Mouse (Mus musculus) adrenal gland, adult 2 months (tissue): ENCODE data around the gene Tbr1. TPM values are rescaled to one million over a fixed set of nuclear protein-coding genes. Genes with fewer than 3 reads are reported as not detected.
A peak's percentile ranks its signal among the peaks of the same experiment; 100 is the strongest.

Experiments used
- DNase-seq: peaks from one replicate; pipeline ENCODE4 v3.0.0; 2021
- microRNA-seq, 2 experiments: library from miRNA; unstranded; fragments of <30 nt; microRNA quantifications; one replicate each; pipeline ENCODE4 v1.2.0; 2021
- polyA plus RNA-seq: library from polyadenylated mRNA; depleted of rRNA; stranded (reverse); fragments of >200 nt; gene quantifications from 2 replicates; pipeline ENCODE4 v1.2.3, GENCODE M21; 2012; rRNA removed
- total RNA-seq, 2 experiments: library from RNA; stranded (reverse); gene quantifications; 2 replicates each; pipeline ENCODE4 v1.2.3; 2021

The Tbr1 gene
- total and polyA plus RNA-seq, 3 experiments = 0.02 TPM; not detected in 2

DNA sequence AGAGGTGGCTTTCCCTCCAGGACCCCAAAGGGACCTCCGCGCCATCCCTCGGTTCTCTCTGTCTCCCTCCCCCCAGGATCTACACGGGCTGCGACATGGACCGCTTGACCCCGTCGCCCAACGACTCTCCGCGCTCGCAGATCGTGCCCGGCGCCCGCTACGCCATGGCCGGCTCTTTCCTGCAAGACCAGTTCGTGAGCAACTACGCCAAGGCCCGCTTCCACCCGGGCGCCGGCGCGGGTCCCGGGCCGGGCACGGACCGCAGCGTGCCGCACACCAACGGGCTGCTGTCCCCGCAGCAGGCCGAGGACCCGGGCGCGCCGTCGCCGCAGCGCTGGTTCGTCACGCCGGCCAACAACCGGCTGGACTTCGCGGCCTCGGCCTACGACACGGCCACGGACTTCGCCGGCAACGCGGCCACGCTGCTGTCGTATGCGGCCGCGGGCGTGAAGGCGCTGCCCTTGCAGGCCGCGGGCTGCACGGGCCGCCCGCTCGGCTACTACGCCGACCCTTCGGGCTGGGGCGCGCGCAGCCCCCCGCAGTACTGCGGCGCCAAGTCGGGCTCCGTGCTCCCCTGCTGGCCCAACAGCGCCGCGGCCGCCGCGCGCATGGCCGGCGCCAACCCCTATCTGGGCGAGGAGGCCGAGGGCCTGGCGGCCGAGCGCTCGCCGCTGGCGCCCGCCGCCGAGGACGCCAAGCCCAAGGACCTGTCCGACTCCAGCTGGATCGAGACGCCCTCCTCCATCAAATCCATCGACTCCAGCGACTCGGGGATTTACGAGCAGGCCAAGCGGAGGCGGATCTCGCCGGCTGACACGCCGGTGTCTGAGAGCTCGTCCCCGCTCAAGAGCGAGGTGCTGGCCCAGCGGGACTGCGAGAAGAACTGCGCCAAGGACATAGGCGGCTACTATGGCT is 9.0 kb downstream of the Tbr1 start:
- DNase-seq = peak; percentile 78

DNA sequence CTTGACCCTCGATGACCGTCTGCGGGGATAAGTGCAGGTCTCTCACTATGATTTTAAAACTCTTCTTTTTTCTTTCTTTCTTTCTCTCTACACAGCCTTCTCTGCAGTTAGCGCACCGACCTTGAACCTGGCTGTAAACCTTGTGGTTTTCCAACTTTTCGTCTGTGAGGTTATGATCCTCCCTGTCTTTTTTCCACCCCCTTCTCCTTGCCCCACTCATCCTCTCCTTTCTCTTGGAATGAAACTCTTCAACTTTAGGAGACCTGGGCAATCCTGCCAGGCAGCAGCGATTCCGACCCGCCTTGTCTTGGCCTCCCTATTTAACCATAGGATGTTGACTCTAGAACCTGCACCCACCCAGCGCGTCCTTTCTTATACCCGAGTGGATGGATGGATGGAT is 9.8 kb downstream of the Tbr1 start:
- DNase-seq = peak; percentile 4

DNA sequence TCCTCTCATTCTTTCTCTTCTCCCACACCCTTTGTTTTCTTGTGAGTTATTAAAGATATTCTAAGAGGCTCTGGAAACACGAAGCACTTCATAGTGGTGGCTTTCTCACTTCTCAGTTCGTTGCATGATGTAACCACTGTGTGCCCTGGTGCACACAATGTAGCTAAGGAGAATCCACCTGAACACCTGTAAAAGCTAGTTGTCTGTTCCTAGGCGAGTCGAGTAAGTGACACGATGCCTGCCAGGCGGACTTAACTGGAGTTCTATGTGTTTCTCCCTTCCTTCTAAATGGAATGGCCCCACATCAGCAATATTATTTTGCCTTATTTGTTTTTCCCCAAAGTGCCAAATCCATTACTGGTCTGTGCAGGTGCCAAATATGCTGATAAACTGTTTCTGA is 10.4 kb downstream of the Tbr1 start:
- no peak for DNase-seq

DNA sequence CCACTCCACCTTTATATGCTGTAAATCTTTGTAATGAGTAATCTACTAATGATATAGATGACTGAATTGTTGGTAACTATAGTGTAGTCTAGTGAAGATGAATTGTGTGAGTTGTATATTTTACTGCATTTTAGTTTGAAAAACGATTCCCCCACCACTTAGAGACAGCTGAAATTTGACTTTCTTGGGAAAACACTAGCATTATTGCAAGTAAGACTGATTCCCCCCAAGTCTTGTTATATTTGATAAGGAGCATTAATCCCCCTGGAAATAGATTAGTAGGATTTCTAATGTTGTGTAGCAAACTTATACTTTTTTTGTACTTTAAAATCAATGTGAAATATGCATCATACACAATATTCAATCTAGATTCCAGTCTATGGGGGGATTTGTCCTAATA is 10.8 kb downstream of the Tbr1 start:
- no peak for DNase-seq

DNA sequence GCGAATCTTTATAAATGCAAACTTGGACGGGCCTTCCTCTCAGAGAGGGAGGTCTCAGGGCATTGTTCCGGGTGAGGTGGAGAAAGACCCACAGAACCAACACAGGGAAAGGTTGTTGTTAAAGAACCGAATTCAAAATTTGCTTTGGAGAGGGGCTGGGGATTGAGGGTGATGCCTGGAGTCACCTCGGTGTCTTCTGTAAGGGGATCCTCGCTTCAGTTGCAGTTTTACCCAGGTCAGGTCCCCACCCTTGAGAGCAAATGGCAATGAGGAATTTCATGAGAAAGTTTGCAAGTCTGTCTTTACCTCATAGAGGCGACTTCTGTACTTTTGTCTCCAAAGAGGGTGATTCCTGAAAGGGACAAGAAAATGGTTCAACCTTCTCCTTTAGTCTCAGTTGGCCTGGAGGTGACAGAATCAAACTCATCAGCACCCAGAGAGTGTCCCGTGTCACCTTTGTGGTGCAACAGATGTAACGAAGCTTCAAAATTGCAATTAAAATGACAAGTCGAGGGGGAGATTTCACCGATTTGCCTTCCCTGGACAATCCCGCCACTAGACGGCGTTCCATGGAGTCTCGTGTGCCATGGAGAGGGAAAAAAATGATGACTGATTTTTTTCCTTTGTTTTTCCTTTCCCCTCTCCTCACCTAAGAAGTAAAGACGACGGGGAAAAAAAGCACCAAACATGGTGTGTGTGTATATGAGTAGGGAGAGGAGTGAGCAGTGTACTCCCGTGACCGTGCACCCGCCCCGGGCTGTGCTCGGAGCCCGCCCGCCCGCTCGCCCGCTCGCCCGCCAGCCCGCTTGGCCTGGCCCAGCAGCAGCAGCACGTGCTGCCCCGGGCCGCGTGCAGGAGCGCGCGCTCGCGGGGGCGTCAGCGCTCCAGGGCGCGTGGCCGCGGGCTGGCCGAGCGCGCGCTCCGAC is 12.1 kb downstream of the Tbr1 start:
- peak; percentile 47 for DNase-seq

DNA sequence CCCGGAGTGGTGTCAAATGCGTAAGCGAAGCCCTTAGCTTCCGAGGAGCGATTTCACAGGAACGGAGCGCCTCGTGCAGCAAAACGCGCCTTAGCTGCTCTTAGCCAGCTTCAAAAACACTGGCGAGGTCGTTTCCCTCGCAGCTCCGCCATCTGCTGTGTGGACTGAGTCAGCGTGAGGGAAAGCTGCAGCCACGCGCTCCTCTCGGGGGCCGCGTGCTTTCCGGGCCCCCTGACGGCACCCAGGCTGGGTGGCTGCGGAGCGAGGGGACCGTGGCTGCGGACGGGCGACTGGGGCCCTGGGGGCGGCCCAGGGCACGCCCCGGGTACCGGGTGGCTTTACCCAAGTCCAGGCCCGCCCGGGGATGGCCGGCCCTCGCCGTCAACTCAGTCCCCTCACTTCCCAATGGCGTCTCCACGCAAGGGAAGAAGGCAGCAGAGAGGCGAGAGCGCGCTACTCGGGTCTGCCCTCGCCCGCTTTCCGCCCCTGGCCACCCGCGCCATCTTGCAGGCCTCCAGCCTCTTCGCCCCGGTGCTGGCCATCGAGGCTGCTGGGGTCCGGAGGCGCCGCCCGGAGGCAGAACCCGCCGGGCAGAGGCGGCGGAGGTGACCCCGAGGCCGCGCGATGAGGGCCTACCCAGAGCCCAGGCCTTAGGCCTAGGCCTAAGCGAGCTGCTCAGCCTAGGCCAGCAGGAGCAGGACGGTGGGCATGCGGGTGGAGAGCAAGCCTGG is 13.0 kb downstream of the Tbr1 start:
- DNase-seq = peak; percentile 28

DNA sequence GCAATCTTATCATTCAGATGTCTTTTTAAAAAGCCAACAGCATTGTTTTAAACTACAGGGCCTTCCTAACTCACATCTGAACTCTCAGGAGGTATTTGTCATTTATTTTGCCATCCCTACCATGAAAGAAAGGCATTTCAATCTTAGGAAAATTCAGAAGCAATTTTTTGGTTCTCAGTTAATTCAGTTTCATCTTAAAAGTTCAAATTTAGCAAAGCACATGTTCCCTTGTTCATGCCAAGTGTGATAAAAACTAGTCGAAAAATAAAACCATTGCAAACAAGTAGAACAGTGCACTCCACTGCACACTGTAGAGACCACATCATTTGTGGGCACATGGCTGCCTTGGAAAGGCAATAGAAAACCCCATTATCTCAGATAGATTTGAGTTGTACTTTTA is 15.5 kb downstream of the Tbr1 start:
- no peak for DNase-seq

DNA sequence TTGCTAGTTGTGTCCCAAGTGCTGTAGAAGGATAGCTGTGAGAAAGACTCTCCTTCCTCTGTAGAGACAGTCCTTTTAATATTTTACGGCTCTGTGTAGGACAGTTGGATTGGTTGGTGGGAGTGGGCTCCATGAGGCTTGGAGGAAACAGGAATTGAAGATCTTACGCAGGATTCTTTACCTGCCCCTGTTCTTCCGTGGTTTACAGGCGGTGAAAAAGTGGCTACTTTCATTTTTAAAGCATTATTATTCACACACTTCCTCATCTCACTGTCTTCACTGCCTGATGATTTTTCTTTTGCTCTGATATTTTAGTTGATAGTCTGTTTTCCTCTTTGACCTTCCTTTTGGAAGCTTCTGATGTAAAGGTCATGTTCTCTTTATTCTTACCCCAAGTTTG is 17.5 kb downstream of the Tbr1 start:
- DNase-seq = no peak

DNA sequence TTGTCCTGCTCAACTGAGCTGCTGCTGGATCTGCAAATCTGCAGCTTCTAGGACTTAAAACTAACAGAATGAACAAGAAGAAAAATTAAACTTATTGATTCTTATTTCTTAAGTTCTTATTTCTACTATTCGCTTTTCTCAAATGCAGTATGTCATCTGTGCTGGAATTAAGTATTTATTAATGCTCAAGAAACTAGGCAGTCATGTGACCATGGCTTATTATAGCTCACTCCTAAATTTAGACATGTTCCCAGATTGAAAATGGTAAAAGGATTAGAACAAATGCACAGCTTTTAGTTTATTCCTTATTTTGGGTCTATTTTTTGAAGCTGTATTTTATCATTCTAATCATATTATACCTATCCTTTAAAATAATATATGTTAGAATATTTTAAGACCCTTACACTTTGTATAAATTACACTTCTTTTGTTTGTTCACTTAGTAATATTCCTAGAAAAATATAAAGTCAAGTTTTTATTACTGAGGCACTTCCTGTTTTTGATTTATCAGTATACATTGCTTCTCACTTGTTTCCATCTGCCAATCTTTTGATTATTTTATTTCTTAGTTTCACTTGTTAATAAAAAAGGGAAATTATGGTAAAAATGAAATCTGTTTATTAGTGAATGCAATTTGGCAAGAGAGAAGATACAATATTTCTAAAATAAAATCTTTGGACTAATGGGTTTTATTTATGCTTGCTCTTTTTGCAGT is 20.9 kb downstream of the Tbr1 start:
- DNase-seq = no peak

DNA sequence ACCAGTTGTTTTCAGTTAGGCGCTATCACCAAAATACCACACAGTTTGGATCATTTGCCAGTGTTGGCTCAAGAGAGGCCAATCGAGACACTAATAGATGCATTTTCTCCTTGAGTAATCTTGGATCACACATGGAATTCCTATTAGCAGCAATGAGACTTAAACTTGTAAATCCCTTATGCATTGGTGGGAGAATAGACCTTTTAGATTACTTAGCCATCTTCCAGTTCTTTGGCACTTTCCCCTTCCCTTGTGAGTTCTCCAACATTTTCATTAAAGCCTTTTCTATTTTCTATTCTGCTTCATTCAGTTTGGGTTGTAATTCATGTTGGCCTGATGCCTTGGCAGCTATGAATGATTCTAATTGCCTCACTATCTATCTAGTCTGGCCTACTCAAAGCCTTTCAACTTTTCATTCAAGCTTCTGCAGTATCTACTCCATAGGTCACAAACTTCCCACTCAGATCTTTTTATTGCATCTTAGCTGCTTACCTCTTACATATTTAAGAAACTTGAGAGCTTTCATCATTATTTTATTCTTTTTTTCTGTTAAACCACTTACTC is 34.6 kb downstream of the Tbr1 start:
- DNase-seq = no peak

Small RNA genes lying within 50 kb of the gene (microRNA-seq; reads per million reads assigned to microRNA genes)
- 0 reads per million in 2 experiments for gene Gm22403

Other genes starting within 250 kb of the Tbr1 start
- 10 to 100 TPM; 37.5 to 55.3 TPM for gene Tank, start 224.3 kb upstream of the Tbr1 start, total RNA-seq
- 2.1 and 2.6 TPM in 2 replicates for gene Tank, start 224.3 kb upstream of the Tbr1 start, polyA plus RNA-seq
- 100 to 1,000 TPM; 108 to 118 TPM for gene Psmd14, start 91.2 kb upstream of the Tbr1 start, total RNA-seq
- gene Psmd14, start 91.2 kb upstream of the Tbr1 start, polyA plus RNA-seq = 2.3 and 3.1 TPM in 2 replicates
- gene Slc4a10, start 243.5 kb downstream of the Tbr1 start, total RNA-seq = 1 to 10 TPM; 2.5 to 5.5 TPM
- 0.23 and 0.37 TPM in 2 replicates for gene Slc4a10, start 243.5 kb downstream of the Tbr1 start, polyA plus RNA-seq